Mouse (Mus musculus) inflammation-experienced regulatory T-cells, adult 6 months (primary cell): ENCODE measurements around the gene Gm11361. TPM values are rescaled to one million over a fixed set of nuclear protein-coding genes. Genes with fewer than 3 reads are reported as not detected.

Experiments used
- ATAC-seq: one replicate; pipeline ENCODE4 v1.8.0; 2017
- polyA plus RNA-seq, 3 experiments: library from polyadenylated mRNA; unstranded; fragments of 100-300 nt; shearing (Covaris generic); gene quantifications; one replicate each; pipeline ENCODE4 v1.2.1; 2017

Gene Gm11361
- polyA plus RNA-seq, result 10 to 100 TPM; 10.0 to 44.4 (median 23.2) TPM

- ATAC-seq, result no peak
These were observed at the start of gene Gm11361 for GRCm38 (mm10) chr13:28257228-28257627. Gene Gm11361 (plus strand): TSS chr13:28257528.

DNA sequence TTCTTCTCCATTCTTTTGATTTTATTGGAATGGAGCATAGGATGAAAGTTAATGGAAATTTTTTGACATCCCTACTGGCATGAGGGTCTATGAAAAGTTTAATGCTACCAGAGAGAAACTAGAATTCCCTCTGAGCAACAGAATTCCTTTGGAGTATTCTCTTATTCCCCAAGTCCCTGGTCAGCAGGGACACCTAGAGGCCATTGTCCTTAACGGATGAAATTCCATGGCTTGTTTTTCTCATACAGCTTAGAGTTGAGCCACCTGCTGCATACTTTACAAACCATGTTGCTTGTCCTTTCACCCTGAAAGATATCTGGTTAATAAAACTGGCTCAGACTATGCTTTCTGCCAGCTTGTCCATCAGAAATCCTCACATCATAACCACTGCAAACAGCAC lies 7.1 kb downstream of the Gm11361 start:
- ATAC-seq, result no peak

DNA sequence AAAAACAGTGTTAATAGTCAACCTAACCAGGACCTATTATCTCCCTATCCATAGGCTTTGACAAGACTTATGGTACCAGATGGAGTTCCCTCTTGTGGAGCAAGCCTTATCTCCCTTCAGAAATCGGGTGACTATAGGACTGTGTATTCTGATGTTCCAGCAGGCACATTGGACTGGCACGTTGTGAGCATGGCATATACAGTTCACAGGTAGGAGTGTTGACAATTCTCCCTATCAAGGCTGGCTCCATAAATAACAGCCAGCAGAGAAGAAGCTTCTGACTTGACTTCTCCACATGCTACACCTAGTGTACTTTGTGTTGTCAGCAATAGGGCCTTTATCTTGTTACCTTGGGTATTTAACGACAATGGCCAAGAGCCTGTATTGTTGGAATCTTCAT lies 30.0 kb downstream of the Gm11361 start:
- ATAC-seq, result no peak

- no peak for ATAC-seq
These were observed 36.9 kb downstream of the Gm11361 start for GRCm38 (mm10) chr13:28294272-28294671.

DNA sequence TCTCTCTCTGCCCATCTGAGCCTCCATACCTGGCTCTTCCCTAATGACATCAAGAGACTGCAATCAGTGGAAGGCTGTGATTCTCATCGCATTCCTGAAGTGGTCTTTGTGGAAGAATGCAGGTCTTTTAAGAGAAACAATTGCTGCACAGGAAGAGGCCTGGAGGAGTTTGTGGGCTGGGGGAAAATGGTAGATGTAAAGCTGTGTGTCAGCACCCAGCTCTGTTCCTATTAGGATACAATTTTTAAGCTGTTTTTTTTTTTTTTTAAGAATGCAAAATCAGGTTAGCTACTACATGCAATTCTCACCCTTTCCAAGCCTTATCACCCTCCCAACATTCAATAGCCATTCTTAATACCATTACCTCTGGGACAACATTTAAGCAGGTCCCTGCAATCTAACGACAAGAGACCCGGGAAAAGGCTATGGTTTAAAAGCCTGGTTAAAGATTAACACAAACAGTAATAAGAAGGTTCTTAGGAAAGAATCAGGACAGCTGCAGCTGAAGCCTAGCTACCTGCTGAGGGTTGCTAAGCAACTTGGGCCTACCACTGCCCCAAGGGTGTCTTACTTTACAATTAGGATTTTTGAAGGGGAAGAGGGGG lies 37.5 kb downstream of the Gm11361 start:
- ATAC-seq, result no peak

- ATAC-seq, result no peak
These were observed 38.2 kb downstream of the Gm11361 start for GRCm38 (mm10) chr13:28295492-28295891.

DNA sequence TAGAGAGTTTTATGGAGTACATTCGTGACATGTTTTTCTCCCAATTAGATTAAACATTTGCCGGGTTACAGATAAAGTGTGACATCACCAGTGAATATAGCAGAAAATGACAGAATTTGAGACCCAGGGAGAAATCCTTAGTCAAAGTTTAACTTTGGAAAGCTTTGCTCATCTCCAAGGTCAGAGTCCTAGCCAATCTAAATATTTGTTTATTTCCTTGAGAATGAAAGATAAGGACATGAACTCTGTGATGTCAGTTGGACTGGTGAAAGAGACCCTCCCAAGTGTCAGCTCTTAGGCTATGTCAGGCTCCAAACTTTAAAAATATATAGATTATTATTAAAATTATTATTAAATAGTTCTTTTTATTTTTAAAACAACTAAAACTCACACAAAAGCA lies 39.8 kb downstream of the Gm11361 start:
- ATAC-seq, result no peak

- ATAC-seq, result no peak
These were observed 40.2 kb downstream of the Gm11361 start for GRCm38 (mm10) chr13:28297577-28297976.

Other genes starting within 250 kb of the Gm11361 start
- not detected for gene Prl4a1, start 241.3 kb upstream of the Gm11361 start, polyA plus RNA-seq
- gene Prl5a1, start 115.0 kb upstream of the Gm11361 start, polyA plus RNA-seq, result not detected